Mouse (Mus musculus) heart, postnatal 0 days (tissue): ENCODE measurements around the gene Larp4. TPM values are rescaled to one million over a fixed set of nuclear protein-coding genes. Genes with fewer than 3 reads are reported as not detected.

Experiments
- ATAC-seq: fragments of 200-750 bp; cut with Nextera tagmentation; 2 replicates; pipeline ENCODE4 v1.8.0; 2017; ENCODE audit warnings: low read depth, moderate number of reproducible peaks, moderate library complexity; ENCODE audit not compliant: insufficient read depth
- DNase-seq: peaks from one replicate; pipeline ENCODE4 v3.0.0-alpha.2; 2016; ENCODE audit warnings: low spot score
- H3K27ac ChIP-seq: fragments of 300-500 bp; sonication (generic); 2 replicates; pipeline ENCODE4 v1.5.1; 2014; ENCODE audit warnings: low read depth, mild to moderate bottlenecking
- H3K27me3 ChIP-seq: fragments of 300-500 bp; sonication (generic); 2 replicates; pipeline ENCODE4 v1.6.1; 2014; ENCODE audit warnings: low read length, mixed read lengths; ENCODE audit not compliant: control insufficient read depth, insufficient read depth
- H3K36me3 ChIP-seq: fragments of 300-500 bp; sonication (generic); replicated peaks from 2 replicates; pipeline ENCODE4 v1.6.1; 2014; ENCODE audit warnings: low read length, mixed read lengths; ENCODE audit not compliant: control insufficient read depth, insufficient read depth
- H3K4me1 ChIP-seq: fragments of 300-500 bp; sonication (generic); 2 replicates; pipeline ENCODE4 v1.6.1; 2014; ENCODE audit warnings: antibody characterized with exemption; ENCODE audit not compliant: control insufficient read depth, insufficient read depth
- H3K4me2 ChIP-seq: fragments of 300-500 bp; sonication (generic); 2 replicates; pipeline ENCODE4 v1.6.1; 2014; ENCODE audit warnings: low read depth, mild to moderate bottlenecking, low read length, moderate library complexity
- H3K4me3 ChIP-seq: fragments of 300-500 bp; sonication (generic); 2 replicates; pipeline ENCODE4 v1.5.1; 2014; ENCODE audit warnings: low read depth, low read length
- H3K9ac ChIP-seq: fragments of 300-500 bp; sonication (generic); replicated peaks from 2 replicates; pipeline ENCODE4 v1.6.1; 2014; ENCODE audit warnings: low read depth, low read length, mixed read lengths
- H3K9me3 ChIP-seq: fragments of 300-500 bp; sonication (generic); replicated peaks from 2 replicates; pipeline ENCODE4 v1.6.1; 2016; ENCODE audit warnings: low read length; ENCODE audit not compliant: control insufficient read depth
- CTCF ChIP-seq: IDR thresholded peaks from 2 replicates; pipeline ENCODE4 v1.5.1; 2016; ENCODE audit warnings: antibody characterized with exemption, control low read depth, low read depth
- EP300 ChIP-seq: IDR thresholded peaks from 2 replicates; pipeline ENCODE4 v1.6.1; 2016; ENCODE audit warnings: antibody characterized with exemption, low read depth
- WGBS: fragments of 180-500 bp; shearing (Covaris S2); extraction: QIAGEN DNeasy Blood & Tissue Kit; methylation state at CpG from one replicate; pipeline ENCODE4 v1.1.7; 2014; 5-methylcytosine and 5-hydroxymethylcytosine counted together
- polyA plus RNA-seq: library from polyadenylated mRNA; unstranded; fragments of >200 nt; fragmentation: Nextera tagmentation; extraction: Ambion mirVana; gene quantifications from 2 replicates; pipeline ENCODE4 v1.2.1, GENCODE M21; 2015
- total RNA-seq: library from RNA; depleted of rRNA; stranded (reverse); fragments of >200 nt; gene quantifications from 2 replicates; pipeline ENCODE4 v1.2.3, GENCODE M21; 2014; ENCODE audit warnings: low replicate concordance; rRNA removed

The Larp4 gene
- total and polyA plus RNA-seq, 2 experiments from 2014 or later, result 28.2 to 103 TPM

- Histone ChIP-seq H3K4me3 (no peak overlapping the region), H3K4me2 (no peak overlapping the region), H3K9me3 (no peaks in the 10 kb centered on the region), H3K27me3 (no peaks in the 10 kb centered on the region), H3K4me1 (peaks cover 13% of the 10 kb centered on the region; the same call in 1 of the 2 replicates), H3K27ac (no peak overlapping the region), H3K9ac (no peak overlapping the region), H3K36me3 (no peaks in the 10 kb centered on the region)
- no peak for TF ChIP-seq CTCF
- TF ChIP-seq EP300, result no peak
- ATAC-seq (no peak), DNase-seq (no peak)
- WGBS, result 61% methylated on average over 11 of the region's 11 CpGs
These were observed 89.0 kb downstream of the Larp4 start for GRCm38 (mm10) chr15:100058912-100059311.

DNA sequence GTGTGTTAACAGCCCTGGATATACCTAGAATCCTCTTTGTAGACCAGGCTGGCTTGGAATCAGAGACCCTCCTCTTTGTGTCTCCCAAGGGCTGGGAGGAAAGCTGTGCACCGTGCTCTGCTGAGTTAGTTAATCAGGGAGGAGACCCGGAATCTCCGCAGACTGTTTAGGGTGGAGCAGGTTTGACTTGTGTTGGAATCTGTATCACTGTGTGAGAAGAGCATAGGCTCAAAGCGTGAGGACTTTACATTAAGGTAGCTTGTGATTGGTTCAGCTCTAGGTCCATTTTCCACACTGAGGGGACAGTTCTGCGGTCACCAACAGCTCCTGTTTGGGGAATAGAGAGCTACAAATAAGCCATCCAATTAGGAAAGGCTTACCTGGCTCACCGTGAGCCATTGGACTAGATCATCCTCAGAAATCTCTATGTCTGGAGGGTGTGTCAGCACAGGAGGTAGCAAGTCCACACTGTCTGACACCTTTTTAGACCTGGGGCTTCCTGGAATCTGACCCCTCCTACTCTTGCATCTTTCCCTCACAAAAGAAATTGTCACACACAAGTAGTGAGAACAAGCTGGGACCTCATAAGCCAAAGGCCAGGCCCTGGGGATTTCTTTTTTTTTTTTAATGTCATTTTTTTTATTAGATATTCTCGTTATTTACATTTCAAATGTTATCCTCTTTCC is 89.9 kb downstream of the Larp4 start:
- no peak for ATAC-seq
- no peaks in the 10 kb centered on the region for H3K9me3 ChIP-seq
- WGBS, result 76% methylated on average over 7 of the region's 7 CpGs

GRCm38 (mm10) chr15:100060513-100061140 is 90.8 kb downstream of the Larp4 start:
- WGBS, result 74% methylated on average over 4 of the region's 4 CpGs
- Histone ChIP-seq H3K27ac (no peak overlapping the region), H3K9me3 (no peaks in the 10 kb centered on the region), H3K27me3 (no peaks in the 10 kb centered on the region), H3K9ac (no peak overlapping the region), H3K4me2 (no peak overlapping the region), H3K36me3 (no peaks in the 10 kb centered on the region), H3K4me3 (no peak overlapping the region), H3K4me1 (peaks cover 15% of the 10 kb centered on the region; the same call in 1 of the 2 replicates)
- ATAC-seq (no peak), DNase-seq (no peak)
- TF ChIP-seq EP300, result no peak
- TF ChIP-seq CTCF, result no peak

More for the DNA sequence above, 89.9 kb downstream of the Larp4 start:
- TF ChIP-seq CTCF, result no peak
- TF ChIP-seq EP300, result no peak
- no peak overlapping the region for H3K27ac ChIP-seq
- no peaks in the 10 kb centered on the region for H3K36me3 ChIP-seq
- DNase-seq, result no peak
- no peak overlapping the region for H3K4me3 ChIP-seq
- H3K9ac ChIP-seq, result no peak overlapping the region
- H3K4me2 ChIP-seq, result no peak overlapping the region
- peaks cover 15% of the 10 kb centered on the region; the same call in 1 of the 2 replicates for H3K4me1 ChIP-seq
- no peaks in the 10 kb centered on the region for H3K27me3 ChIP-seq

GRCm38 (mm10) chr15:100061377-100061776 is 91.5 kb downstream of the Larp4 start:
- TF ChIP-seq CTCF (no peak), EP300 (no peak)
- Histone ChIP-seq H3K4me2 (no peak overlapping the region), H3K4me1 (peaks cover 20% of the 10 kb centered on the region), H3K9me3 (no peaks in the 10 kb centered on the region), H3K27me3 (no peaks in the 10 kb centered on the region), H3K4me3 (no peak overlapping the region), H3K9ac (no peak overlapping the region), H3K27ac (no peak overlapping the region), H3K36me3 (no peaks in the 10 kb centered on the region)
- ATAC-seq (no peak), DNase-seq (no peak)
- WGBS, result 95% methylated on average over 3 of the region's 3 CpGs

DNA sequence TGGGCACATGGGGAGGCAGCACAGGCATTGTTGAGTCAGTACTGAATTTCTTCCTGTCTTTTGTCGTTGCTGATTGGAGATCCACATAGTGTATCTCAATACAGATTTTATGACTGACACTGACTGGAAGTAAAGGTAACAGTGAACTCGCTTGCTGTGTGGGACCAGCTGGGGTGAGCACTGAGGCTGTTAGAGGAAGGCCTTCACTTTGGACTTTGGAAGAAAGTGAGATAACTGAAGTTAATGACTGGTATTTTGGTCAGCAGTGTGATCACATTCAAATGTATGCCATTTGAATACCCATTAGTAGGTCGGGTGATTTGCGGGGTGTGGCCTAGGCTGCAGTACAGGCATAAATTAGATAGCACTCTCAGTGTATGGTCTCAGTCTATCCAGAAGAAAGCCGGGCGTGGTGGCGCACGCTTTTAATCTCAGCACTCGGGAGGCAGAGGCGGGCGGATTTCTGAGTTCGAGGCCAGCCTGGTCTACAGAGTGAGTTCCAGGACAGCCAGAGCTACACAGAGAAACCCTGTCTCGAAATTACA is 93.4 kb downstream of the Larp4 start:
- no peaks in the 10 kb centered on the region for H3K36me3 ChIP-seq
- H3K4me2 ChIP-seq, result no peak overlapping the region
- ATAC-seq (no peak), DNase-seq (no peak)
- no peaks in the 10 kb centered on the region for H3K27me3 ChIP-seq
- H3K4me1 ChIP-seq, result peaks cover 21% of the 10 kb centered on the region
- TF ChIP-seq EP300 (no peak), CTCF (no peak)
- no peak overlapping the region for H3K27ac ChIP-seq
- WGBS, result 87% methylated on average over 13 of the region's 13 CpGs
- no peak overlapping the region for H3K4me3 ChIP-seq
- no peak overlapping the region for H3K9ac ChIP-seq
- H3K9me3 ChIP-seq, result no peaks in the 10 kb centered on the region

Other genes with a start within 250 kb of the Larp4 start
- gene Cox14, start 244.4 kb upstream of the Larp4 start, total RNA-seq, result 94.2 and 195 TPM in 2 replicates
- gene Cox14, start 244.4 kb upstream of the Larp4 start, polyA plus RNA-seq, result 341 and 358 TPM in 2 replicates
- gene Cers5, start 197.2 kb upstream of the Larp4 start, total RNA-seq, result 51.6 and 58.7 TPM in 2 replicates
- gene Cers5, start 197.2 kb upstream of the Larp4 start, polyA plus RNA-seq, result 37.4 and 38.9 TPM in 2 replicates
- 12.7 and 15.7 TPM in 2 replicates for gene Lima1, start 94.6 kb upstream of the Larp4 start, total RNA-seq
- gene Lima1, start 94.6 kb upstream of the Larp4 start, polyA plus RNA-seq, result 12.5 and 12.6 TPM in 2 replicates
- gene Fam186a, start 3.0 kb upstream of the Larp4 start, total RNA-seq, result not detected in 2 replicates
- gene Fam186a, start 3.0 kb upstream of the Larp4 start, polyA plus RNA-seq, result 0.01 and 0.05 TPM in 2 replicates
- gene Dip2b, start 68.6 kb downstream of the Larp4 start, total RNA-seq, result 24.0 and 24.8 TPM in 2 replicates
- 8.8 and 9.7 TPM in 2 replicates for gene Dip2b, start 68.6 kb downstream of the Larp4 start, polyA plus RNA-seq